Comparison of ENCODE assay signal across 28 mouse cellular contexts in genomic region chr8:42699381-42699780, GRCm38 (mm10).
A peak's percentile ranks its signal among the peaks of the same experiment; 100 is the strongest.
DNase-seq lines count a peak whose midpoint lies in the region; ATAC-seq and TF ChIP-seq lines count a peak whose summit lies in the region.
"Had no signal": no experiment of that assay in that cellular context is flagged by ENCODE, and none has a peak within 500 bp of the region (broad histone marks: within the 10 kb centered on the region; RNA-seq: fewer than 3 reads in every experiment).

No protein-coding gene starts in this region.

- H3K4me1 ChIP-seq in lung, embryonic 14.5 days (ENCODE audit: insufficient read depth) = no peaks in the 10 kb centered on the region
- no peaks in the 10 kb centered on the region for H3K4me1 ChIP-seq in forebrain, embryonic 15.5 days
- H3K4me1 ChIP-seq: embryonic facial prominence, embryonic 10.5 days; embryonic facial prominence, embryonic 13.5 days; forebrain, embryonic 12.5 days; heart, embryonic 10.5 days; heart, embryonic 13.5 days; hindbrain, embryonic 12.5 days; hindbrain, embryonic 15.5 days had no signal

- DNase-seq in cerebellum, adult 9-10 months = peak; percentile 9
- no peak for DNase-seq in cerebellum, adult 11 months
- peak; percentile 9 to 20 for DNase-seq in layer of hippocampus, postnatal 10 days (ENCODE audit: low spot score in 2 of 2)
- no peak for DNase-seq in layer of hippocampus, adult 18-20 months (ENCODE audit: low spot score in 2 of 2)
- peak; percentile 5 for DNase-seq in lung, embryonic 14.5 days
- no peak for DNase-seq in lung, postnatal 4 days
- DNase-seq: adrenal gland, postnatal 10 days; adrenal gland, postnatal 36 days; B cell, adult 2 months; embryo, embryonic 11 days; gastrocnemius, postnatal 10 days; gastrocnemius, postnatal 36 days; heart, adult 2 months; heart, postnatal 14 days had no signal

- no peak overlapping the region for H3K4me2 ChIP-seq in lung, embryonic 14.5 days
- no peak overlapping the region for H3K4me2 ChIP-seq in forebrain, embryonic 15.5 days (replicated peaks)
- H3K4me2 ChIP-seq: embryonic facial prominence, embryonic 13.5 days; forebrain, embryonic 12.5 days; heart, embryonic 13.5 days; hindbrain, embryonic 12.5 days; hindbrain, embryonic 15.5 days had no signal

- H3K9ac ChIP-seq in lung, embryonic 14.5 days = no peak overlapping the region
- no peak overlapping the region for H3K9ac ChIP-seq in forebrain, embryonic 15.5 days (replicated peaks)
- H3K9ac ChIP-seq: embryonic facial prominence, embryonic 13.5 days; forebrain, embryonic 12.5 days; heart, embryonic 13.5 days; hindbrain, embryonic 12.5 days; hindbrain, embryonic 15.5 days had no signal

- H3K27ac ChIP-seq in lung, embryonic 14.5 days (ENCODE audit: low read depth) = no peak overlapping the region
- no peak overlapping the region for H3K27ac ChIP-seq in forebrain, embryonic 15.5 days (replicated peaks)
- H3K27ac ChIP-seq: embryonic facial prominence, embryonic 10.5 days; embryonic facial prominence, embryonic 13.5 days; forebrain, embryonic 12.5 days; heart, adult 2 months; heart, embryonic 10.5 days; heart, embryonic 13.5 days; hindbrain, embryonic 12.5 days; hindbrain, embryonic 15.5 days had no signal

- no peak for ATAC-seq in lung, embryonic 14.5 days (ENCODE audit: insufficient read depth)
- no peak for ATAC-seq in forebrain, embryonic 15.5 days (replicated peaks)
- ATAC-seq: forebrain, embryonic 16.5 days; intestine, postnatal 0 days; Patski had no signal

- no peaks in the 10 kb centered on the region for H3K27me3 ChIP-seq in lung, embryonic 14.5 days (ENCODE audit: insufficient read depth, low read length)
- no peaks in the 10 kb centered on the region for H3K27me3 ChIP-seq in forebrain, embryonic 15.5 days
- H3K27me3 ChIP-seq: CH12.LX; embryonic facial prominence, embryonic 13.5 days; forebrain, embryonic 12.5 days; heart, embryonic 13.5 days; hindbrain, embryonic 12.5 days; hindbrain, embryonic 15.5 days; Patski had no signal

- TF ChIP-seq CTCF in lung, embryonic 14.5 days (IDR thresholded peaks at IDR 0.05; ENCODE audit: low read depth) = no peak

- no peak overlapping the region for H3K4me3 ChIP-seq in lung, embryonic 14.5 days (ENCODE audit: low read depth, low read length)
- H3K4me3 ChIP-seq in forebrain, embryonic 15.5 days = no peak overlapping the region
- H3K4me3 ChIP-seq: embryonic facial prominence, embryonic 10.5 days; embryonic facial prominence, embryonic 13.5 days; erythroblast, embryonic 14.5 days; forebrain, embryonic 12.5 days; heart, adult 2 months; heart, embryonic 10.5 days; heart, embryonic 13.5 days; hindbrain, embryonic 12.5 days; hindbrain, embryonic 15.5 days had no signal

- 48% methylated on average over 2 of the region's 2 CpGs for WGBS in lung, embryonic 14.5 days
- WGBS in forebrain, embryonic 15.5 days = 84% methylated on average over 2 of the region's 2 CpGs

- no peaks in the 10 kb centered on the region for H3K9me3 ChIP-seq in lung, embryonic 14.5 days (ENCODE audit: low read depth, low read length)
- H3K9me3 ChIP-seq in forebrain, embryonic 15.5 days = no peaks in the 10 kb centered on the region
- H3K9me3 ChIP-seq: embryonic facial prominence, embryonic 10.5 days; embryonic facial prominence, embryonic 13.5 days; forebrain, embryonic 12.5 days; G1E; heart, embryonic 10.5 days; heart, embryonic 13.5 days; hindbrain, embryonic 12.5 days; hindbrain, embryonic 15.5 days had no signal

- H3K36me3 ChIP-seq in lung, embryonic 14.5 days (ENCODE audit: insufficient read depth) = no peaks in the 10 kb centered on the region
- no peaks in the 10 kb centered on the region for H3K36me3 ChIP-seq in forebrain, embryonic 15.5 days
- H3K36me3 ChIP-seq: embryonic facial prominence, embryonic 10.5 days; embryonic facial prominence, embryonic 13.5 days; forebrain, embryonic 12.5 days; G1E; heart, embryonic 10.5 days; heart, embryonic 13.5 days; hindbrain, embryonic 12.5 days; hindbrain, embryonic 15.5 days had no signal

Comparison
In these comparisons a context has a peak if more than half of its experiments do, and no peak if none do; other contexts are left out.
1. DNase-seq: peak in cerebellum, adult 9-10 months (single experiment), layer of hippocampus, postnatal 10 days (2 of 2) and lung, embryonic 14.5 days (single experiment); none in cerebellum, adult 11 months (single experiment), layer of hippocampus, adult 18-20 months (0 of 2) and lung, postnatal 4 days (0 of 2).